Mouse (Mus musculus) layer of hippocampus, postnatal 10 days (tissue): ENCODE data around the gene Adamts15. TPM values are rescaled to one million over a fixed set of nuclear protein-coding genes. Genes with fewer than 3 reads are reported as not detected.

ENCODE experiments used
- DNase-seq, 2 experiments: peaks; one replicate each; pipeline ENCODE4 v3.0.0; 2021; ENCODE audit warnings: low spot score in 2 of 2
- total RNA-seq, 2 experiments: library from RNA; stranded (reverse); gene quantifications; 2 replicates each; pipeline ENCODE4 v1.2.3; 2021

Gene Adamts15
- total RNA-seq, 2 experiments from 2014 or later, result 7.7 to 8.7 TPM

DNA sequence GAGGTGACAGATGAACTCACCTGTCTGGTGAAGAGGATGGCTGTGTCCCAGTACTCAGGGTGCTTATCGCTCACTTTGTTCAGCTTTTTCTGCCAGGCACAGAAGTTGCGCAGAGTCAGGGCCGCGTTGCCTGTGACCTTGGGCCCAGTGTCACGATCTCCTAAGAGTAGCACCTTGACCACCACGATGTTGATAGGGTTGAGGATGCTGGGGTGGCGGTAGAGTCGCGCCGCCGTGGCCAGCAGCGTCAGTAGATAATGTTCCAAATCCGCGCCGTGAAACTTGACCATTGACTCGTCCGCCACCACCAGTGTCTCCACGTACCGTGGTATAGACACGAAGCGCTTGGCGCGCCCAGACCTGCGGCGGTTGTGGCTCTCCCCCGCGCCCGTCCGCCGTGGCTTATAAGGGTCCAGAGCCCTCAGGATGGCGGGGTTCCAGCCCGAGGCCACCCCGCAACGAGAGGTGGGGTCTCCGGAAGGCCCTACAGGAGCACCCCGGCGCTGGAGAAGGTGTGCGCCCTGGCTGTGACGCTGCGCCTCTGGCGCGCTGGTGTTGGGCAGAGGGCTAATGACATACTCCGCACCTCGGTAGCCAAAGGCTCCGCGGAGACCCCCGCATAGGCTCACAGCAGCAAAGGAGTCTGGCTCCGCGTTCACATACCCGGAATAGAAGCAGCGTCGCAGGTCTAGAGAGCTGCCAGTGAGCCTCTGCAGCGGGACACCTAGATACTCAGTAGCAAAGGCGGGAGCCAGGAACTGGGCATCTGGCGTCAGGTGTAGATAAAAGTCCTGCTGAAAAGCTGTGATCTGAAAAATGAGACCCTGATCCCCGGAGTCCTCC, 770 bp downstream of the Adamts15 start:
- no peak for DNase-seq

DNA sequence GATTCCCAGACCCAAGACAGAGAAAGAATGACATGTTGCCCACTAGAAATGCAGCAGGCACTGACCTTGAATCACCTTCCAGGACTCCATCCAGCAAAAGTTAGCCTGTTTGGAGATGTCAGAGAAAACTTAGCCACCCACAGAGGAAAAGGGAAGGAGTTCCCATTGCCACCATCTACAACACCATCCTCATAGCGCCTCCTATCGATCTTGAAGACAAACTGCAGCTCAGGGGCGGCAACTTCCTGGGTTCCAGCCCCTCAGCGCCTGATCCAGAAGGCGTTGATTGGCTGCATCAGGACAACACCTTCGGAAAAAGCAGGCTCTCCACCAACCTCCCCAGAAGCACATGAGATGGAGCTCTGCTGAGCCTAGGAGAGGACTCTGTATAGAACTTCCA, 1.5 kb downstream of the Adamts15 start:
- peak; percentile 39 to 43 for DNase-seq

DNA sequence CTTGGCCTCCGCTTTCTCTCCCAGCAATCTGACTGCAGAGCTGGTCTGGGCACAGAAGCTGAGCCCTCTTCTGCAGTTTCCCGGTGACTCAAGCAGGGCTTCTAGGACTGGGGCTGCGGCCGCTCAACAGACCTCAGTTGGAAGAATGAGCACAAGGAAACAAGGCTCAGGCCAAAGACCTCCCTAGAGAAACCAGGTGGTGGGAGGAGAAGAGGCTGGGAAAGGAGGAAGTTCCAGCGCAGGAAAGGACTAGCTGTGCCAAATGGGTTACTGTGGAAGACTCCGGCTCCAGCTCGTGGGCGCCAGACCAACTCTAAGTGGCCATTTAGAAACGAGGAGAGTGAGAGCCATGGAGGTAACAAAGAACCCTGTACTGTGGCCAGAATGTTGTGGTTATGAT, 2.6 kb downstream of the Adamts15 start:
- no peak for DNase-seq

DNA sequence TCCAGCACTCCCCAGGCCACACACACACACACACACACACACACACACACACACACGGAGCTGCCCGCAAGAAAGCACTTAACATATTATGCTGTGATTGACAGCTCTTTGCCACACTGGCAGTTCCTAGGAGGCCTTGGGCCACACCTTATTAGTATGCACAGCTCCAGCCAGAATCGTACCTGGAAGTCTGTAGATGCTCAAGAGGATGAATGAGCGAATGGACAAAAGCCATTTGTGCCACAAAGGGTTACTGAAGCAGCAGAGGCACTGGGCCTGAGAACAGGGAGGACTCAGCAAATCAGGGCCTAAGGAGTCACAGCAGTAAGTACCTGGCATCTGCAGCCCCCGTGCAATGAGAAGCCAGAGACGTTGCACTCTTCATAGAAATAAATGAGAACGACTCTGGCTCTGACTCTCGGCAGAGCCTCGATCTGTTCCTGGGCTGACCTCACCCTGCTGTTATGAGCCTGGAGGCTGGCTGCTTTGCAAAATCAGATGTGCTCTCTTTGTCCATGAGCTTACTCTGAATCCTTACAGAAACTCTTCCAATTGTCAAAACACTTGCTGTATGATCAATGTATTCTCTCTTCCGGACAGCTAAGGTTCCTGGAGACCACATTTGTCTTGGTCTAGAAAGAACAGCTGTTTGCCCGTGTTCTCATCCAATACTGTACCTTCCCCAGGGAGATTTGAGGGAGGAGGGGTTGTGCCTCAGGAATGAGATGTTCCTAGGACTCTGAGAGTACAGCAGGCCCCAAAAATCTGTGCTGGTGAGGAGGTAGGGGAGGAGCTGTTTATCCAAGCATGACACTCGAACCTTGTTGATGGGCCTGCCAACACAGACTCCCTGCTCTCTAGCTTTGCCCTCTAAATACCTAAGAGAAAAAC, 3.5 kb downstream of the Adamts15 start:
- DNase-seq, result no peak

DNA sequence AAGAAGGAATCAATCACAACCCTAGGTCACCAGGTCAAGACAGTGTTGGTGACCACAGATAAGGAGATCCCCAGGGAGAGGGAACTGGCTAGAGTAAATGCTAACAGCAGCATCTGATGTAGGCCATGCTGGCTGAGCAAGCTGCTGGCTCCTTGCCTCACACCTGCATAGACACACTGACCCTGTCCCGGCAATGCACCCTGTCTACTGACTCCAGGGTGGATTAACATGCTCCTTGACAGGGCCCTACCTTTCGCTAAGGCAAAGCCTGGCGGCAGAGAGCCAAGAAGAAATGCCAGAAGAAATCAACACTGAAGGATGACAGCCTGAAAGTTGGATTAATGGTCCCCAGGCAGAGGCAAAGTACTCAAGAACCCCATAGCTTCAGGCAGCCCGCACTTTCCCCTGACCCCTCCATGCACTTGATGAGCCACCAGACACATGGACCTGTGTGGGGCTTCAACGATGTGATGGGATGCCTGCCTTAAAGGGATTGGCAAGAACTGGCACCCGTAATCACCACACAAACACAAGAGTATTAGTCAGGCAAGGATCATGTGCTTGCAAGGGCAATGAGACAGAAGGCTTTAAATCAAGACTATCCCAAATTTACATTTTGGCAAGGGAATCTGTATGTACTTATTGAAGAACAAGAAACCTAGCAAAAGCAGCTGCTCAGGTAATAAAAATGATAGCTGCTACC, 5.8 kb downstream of the Adamts15 start:
- DNase-seq, result no peak

DNA sequence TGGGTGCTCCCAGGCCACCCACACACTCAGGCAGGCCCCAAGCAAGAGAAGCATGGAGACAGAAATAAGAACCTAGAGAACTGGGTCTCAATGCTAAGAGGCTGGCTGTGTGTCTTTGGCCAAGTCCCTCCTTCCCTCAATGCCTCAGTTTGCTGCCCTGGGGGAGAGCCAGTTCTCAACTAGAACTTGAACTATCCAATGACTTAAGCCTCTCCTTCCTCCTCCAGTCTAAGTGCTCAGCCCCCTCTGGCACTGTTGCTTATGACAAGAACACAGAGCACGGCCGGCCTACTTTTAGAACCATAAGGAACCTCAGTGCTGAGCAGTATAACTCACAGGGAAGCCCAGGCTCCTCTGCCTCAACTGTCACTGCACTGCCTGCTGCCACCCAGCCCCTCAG, 8.0 kb downstream of the Adamts15 start:
- no peak for DNase-seq

DNA sequence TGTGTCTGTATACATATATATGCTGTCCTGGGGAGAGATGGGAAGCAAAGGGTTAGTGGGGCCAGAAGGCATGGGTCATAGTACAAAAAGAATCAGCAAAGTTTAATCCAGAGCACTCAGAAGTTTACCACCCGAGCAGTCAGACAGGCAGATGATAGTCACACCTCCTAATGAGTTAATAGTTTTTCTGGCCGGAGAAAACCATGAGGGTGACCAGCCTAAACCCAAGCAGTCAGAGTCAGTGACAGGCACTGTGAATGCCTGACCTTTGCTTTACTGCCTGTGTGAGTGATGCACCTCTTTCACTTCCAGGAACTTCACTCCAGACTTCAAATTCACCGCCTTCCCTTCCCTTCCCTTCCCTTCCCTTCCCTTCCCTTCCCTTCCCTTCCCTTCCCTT, 8.8 kb downstream of the Adamts15 start:
- DNase-seq, result no peak

DNA sequence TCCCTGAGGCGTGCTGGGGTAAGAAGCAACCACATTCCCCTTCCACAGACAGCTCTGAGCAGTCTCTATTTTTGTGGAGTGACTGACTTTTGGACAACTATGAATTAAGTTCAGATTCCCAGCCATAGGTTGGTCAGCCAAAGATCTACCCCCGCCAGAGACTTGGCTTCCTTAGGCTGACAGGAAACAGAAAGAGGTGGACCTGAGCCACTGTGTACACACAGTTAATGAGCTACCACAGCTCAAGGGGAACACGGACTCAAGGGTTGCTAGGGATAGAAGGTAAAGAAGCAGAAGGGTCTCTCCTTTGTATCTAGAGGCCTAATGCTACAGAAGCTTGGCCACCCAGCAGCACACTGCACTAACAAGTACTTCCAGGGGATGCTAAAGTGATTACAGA, 10.1 kb downstream of the Adamts15 start:
- no peak for DNase-seq

DNA sequence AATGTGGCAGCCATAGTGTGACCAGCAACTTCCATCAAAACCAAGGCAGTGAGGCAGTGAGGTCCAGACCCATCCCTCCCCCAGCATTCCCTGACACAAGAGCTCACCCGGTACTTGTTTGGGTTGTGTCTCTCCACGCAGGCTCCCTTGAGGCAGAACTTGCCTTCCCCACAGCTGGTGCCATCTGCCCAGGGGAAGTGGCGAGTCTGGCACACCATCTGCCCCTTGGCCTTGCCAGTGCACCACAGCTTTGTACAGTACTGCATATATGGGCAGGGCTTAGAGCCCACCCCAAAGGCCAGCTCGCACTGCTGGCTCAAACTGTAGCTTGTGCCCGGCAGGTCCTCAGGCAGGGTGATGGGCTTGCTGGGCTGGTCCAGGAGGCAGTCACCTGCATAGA, 11.8 kb downstream of the Adamts15 start:
- no peak for DNase-seq

DNA sequence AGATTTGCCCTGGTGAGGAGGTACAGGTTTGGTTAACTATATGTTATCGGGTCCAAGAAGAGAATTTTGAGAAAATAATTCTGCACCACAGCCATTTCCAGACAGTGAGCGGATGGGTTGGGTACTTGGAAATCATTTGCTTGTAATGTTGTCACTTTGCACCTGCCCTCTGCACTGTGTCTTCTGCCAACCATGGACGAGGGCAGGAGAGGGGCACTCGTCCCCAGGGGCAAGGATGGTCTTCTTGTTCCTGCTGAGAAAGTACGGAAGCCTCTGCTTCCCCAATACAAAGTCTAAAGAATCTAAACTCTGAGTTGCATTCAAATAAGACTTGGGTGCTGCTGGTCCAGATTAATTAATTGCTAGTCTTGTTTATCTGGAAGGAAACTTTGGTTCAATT, 13.3 kb downstream of the Adamts15 start:
- DNase-seq, result no peak

DNA sequence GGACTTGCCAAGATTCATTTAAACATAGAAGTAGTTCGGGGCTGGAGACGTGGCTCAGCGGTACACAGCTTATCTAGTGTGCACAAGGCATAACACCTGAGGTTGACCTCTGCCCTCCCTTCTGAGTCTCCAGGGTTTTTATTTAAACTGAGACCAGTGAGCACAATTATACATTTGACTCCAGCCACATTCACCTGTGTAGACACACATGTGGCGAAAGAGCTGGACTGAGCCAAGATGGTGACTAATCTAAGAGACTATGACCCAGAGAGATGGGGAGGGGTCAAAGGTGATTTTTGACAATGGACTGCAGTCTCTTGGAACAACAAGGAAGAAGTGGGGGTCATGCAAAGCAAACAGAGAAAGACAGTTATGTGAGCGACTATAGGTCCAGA, 14.0 kb downstream of the Adamts15 start:
- no peak for DNase-seq

DNA sequence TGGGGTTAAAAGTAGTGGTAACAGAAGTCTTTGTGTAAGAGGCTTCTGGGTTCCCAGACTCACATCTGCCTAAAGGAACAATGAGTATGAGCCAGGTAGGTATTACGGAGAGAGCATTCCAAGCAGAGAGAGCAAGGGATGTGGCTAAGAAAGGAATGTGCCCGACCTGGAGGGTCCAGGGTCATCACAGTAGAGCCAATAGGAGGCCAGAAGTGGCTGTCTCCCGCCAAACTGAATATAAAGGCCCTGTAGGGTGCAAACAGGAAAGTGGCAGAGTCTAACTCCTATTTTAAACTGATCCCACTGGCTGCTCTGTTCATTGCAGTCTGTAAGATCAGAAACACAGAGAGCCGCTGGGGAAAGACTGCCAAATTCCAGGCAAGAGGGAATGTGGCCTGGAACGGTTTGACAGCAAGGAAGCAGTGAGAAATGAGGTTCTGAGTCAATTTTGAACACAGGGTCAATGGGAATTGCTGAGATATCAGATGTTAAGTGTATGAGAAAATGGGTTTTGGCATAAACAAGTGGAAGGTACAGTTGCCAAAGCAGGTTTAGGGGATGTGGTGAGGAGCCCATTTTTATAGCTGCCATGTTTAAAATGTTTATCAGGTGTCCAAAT, 14.5 kb downstream of the Adamts15 start:
- no peak for DNase-seq

DNA sequence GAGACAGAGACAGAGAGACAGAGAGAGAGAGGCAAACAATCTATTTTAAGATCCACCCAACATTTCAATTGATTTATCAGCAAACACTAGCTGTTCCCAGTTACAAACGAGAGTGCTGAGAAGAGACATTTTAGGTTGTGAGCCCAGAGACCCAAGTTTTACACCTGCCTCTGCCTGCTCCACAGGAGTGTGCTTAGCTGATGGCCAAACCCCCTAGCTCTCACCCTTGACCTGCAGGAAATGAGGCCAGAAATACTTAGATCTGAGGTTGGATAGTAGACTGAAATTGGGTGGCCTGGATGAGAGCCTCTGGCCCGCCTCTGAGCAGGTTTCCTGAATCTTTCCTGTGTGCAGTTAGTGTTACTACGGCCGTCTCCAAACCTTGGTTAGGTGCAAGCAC, 15.8 kb downstream of the Adamts15 start:
- no peak for DNase-seq

DNA sequence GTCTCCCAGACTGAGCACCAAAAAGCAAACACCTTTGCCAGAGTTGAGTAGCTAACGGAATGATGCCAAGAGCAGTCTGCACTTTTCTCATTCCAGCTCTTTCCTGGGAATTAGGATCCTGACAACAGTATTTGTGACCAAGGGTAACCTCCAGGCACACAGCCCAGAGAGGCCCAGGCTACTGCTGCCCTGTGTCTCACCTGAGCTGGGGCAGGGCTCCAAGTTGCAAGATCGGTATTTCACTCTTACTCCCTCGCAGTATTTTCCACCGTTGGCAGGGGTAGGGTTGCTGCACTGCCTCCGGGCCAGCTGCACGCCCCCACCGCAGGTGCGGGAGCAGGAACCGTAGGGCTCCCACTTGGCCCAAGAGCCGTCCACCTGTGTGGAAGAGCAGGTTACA, 16.4 kb downstream of the Adamts15 start:
- DNase-seq, result no peak

DNA sequence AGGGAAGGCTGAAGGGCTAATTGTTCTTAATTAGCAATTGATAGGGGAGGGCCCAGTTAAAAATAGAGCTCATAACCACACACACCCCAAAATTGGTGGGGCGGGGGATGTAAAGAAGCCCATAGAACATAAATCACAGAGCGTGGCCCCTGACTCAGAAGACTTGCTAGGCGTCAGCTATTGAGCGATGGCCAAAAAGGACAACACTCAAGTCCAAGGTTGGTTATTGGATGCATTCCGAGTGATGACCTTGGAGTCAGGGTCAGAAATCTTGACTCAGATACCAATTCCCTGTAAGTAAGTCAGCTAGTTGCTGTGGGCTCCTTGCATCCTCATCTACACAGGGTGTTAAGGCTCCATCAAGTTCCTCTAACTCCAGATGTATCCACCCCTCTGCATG, 19.0 kb downstream of the Adamts15 start:
- no peak for DNase-seq

DNA sequence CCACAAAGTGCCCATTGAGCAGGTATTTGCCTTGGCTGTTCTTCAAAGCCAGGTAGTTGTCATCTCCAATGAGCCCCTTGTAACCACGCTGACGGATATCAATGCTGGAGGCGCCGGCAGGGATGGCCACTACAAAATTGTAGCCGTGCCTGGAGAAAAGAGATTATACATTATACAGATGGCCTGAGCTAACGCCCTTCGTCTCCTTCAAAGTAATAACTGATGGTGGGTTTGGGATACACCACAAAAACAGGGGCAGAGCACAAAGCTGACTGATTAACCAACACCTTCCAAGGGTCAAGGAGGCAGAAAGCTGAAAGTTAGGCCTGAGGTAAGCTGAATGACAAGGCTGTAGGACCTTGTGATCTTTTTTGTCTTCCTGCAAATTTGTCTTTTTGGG, 19.6 kb downstream of the Adamts15 start:
- DNase-seq, result no peak

DNA sequence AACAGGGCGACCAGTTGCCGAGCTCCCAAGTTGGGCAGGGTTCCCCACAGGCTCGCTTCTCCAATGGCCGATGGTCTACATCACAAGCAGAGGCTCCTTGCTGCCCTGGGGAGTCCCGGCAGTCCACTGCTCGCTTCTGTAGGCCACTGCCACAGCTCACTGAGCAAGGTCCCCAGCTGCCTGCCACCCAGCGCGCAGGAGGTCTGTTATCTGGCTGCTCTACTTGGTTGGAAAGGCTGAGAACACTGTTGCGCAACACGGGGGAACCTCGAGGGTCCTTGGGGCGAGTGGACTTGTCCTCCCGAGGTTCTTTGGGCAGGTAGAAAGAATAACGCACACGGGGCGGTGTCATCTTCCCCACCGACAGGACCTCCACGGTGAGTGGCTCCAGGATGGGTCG, 20.1 kb downstream of the Adamts15 start:
- DNase-seq, result no peak

DNA sequence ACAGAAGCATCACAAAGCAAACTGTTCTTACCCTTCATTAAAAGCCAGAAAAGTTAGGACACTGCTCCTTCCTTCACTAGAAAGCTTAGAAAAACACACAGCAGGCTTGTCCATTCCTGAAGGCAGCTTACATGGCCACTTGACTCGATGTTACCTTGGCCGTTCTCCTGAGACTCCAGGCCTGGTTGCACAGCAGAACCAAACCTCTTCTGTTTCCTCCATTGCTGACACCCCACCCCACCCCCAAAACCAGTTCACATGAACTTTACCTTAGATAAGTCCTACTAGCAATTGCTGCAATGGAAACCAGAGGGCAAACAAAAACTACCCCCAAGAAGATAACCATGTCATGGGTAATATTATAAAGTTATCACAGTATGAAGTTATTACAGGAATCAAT, 25.1 kb downstream of the Adamts15 start:
- no peak for DNase-seq

DNA sequence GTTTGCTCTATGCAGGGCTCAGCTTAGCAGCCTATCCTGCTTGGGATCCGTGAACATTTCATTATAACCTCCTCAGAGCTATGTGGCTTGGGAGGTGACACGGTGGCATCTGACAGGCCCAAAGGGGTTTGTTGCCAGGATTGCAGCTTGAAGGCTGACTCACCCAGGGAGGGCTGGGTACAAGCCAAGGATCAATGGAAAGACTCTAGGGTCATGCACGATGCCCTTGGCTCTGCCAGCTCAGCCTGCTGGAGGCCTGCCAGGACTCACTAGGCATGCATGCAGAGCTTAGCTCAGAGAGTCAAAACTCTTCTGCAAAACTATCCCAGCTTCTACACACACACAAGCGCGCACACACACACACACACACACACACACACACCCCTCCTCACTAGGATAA, 25.5 kb downstream of the Adamts15 start:
- peak in 1 of 2 experiments; percentile 48 for DNase-seq

DNA sequence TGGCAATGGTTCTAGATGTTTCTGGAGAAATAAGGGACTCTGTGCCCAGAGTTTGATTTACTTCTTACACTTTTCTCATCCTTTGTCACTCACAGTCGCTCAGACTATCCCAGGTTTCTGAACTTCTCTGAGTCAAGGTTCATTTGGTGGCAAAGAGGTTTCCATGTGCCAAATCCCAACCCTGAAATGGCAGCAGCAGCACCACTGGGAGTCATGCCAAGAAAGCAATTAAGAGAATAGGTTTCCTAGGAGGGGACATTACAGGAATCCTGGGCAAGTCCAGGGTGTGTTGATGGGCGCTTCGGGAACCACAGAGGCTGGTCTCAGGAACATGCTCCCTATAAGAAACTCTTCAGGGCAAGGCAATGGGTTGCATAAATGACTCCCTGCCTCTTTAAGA, 26.6 kb downstream of the Adamts15 start:
- DNase-seq, result no peak

DNA sequence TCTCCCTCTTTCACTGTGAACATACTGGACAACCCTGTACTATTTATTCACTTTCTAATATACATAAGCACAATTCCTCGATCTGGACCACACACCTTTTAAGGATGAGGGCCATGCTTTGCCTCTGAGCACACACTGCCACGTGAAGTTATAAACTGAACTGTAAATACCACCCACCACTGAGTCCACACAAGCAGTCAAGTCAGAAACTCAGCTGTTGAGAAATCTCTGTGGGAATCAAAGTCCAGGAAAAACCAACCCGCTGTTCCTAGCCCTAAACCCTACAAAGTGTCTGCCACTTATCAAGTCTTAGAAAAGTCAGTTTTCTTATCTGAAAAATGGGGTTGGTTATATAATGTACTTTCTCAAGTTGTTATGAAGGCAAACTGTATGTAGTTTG, 36.0 kb downstream of the Adamts15 start:
- no peak for DNase-seq
